Comparison of ENCODE assay signal across 27 mouse cellular contexts in the genomic region with DNA sequence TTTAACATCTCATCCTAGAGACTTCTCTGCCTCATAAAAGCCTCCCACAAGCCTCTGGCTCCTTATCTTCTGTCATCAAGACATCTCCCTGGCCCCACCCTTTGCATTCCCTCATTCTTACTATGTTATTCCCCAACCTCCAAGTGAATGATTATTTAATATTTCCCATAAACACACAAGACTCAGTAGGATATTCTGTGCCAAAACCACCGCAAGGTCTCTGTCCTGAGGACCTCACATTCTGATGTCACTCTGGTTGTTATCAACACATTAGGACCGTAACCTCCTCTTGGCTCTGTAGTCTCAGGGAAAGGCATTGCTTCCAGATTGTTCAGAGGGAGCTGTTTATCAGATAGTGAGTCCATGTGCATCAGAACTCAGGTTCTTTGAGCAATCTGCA.
"Had no signal": no experiment of that assay in that cellular context is flagged by ENCODE, and none has a peak within 500 bp of the region (broad histone marks: within the 10 kb centered on the region; RNA-seq: fewer than 3 reads in every experiment).

No protein-coding gene starts in this region.

- H3K9me3 ChIP-seq: heart, embryonic 13.5 days; heart, embryonic 15.5 days; hindbrain, embryonic 12.5 days; intestine, embryonic 15.5 days; limb, embryonic 10.5 days; limb, embryonic 12.5 days; liver, embryonic 13.5 days had no signal

- H3K27me3 ChIP-seq: heart, embryonic 15.5 days; hindbrain, embryonic 12.5 days; intestine, embryonic 15.5 days; limb, embryonic 12.5 days; liver, embryonic 13.5 days; liver, embryonic 15.5 days had no signal

- H3K27ac ChIP-seq: heart, embryonic 13.5 days; heart, embryonic 15.5 days; hindbrain, embryonic 12.5 days; hindbrain, embryonic 14.5 days; intestine, embryonic 15.5 days; kidney, postnatal 0 days; layer of hippocampus, adult 2 months; left cerebral cortex, adult 2 months; limb, embryonic 10.5 days; limb, embryonic 12.5 days; liver, embryonic 13.5 days; liver, embryonic 15.5 days had no signal

- H3K4me1 ChIP-seq: heart, embryonic 13.5 days; heart, embryonic 15.5 days; hindbrain, embryonic 12.5 days; intestine, embryonic 15.5 days; limb, embryonic 10.5 days; limb, embryonic 12.5 days; liver, embryonic 13.5 days; liver, embryonic 15.5 days had no signal

- DNase-seq: gastrocnemius, postnatal 14 days; gastrocnemius, postnatal 36 days; heart, adult 18-20 months; heart, postnatal 14 days; heart, postnatal 36 days; kidney, adult 18-20 months; kidney, adult 8-10 months; kidney, postnatal 14 days; kidney, postnatal 4 days; liver; liver, embryonic 13.5 days had no signal

- H3K4me3 ChIP-seq: heart, embryonic 13.5 days; heart, embryonic 15.5 days; hindbrain, embryonic 12.5 days; intestine, embryonic 15.5 days; layer of hippocampus, adult 2 months; left cerebral cortex, adult 2 months; limb, embryonic 10.5 days; limb, embryonic 12.5 days; liver, embryonic 13.5 days; liver, embryonic 15.5 days had no signal

- ATAC-seq: hindbrain, embryonic 16.5 days; inflammation-experienced regulatory T-cells, adult 6 months; intestine, embryonic 15.5 days; intestine, postnatal 0 days had no signal

- H3K9ac ChIP-seq: heart, embryonic 13.5 days; heart, embryonic 15.5 days; hindbrain, embryonic 12.5 days; hindbrain, embryonic 14.5 days; intestine, embryonic 15.5 days; limb, embryonic 12.5 days; liver, embryonic 13.5 days; liver, embryonic 15.5 days had no signal

- H3K36me3 ChIP-seq: heart, embryonic 13.5 days; heart, embryonic 15.5 days; hindbrain, embryonic 12.5 days; intestine, embryonic 15.5 days; limb, embryonic 10.5 days; limb, embryonic 12.5 days; liver, embryonic 13.5 days; liver, embryonic 15.5 days had no signal

- H3K4me2 ChIP-seq: heart, embryonic 11.5 days; heart, embryonic 13.5 days; heart, embryonic 15.5 days; hindbrain, embryonic 12.5 days; hindbrain, embryonic 14.5 days; intestine, embryonic 15.5 days; limb, embryonic 12.5 days; liver, embryonic 11.5 days; liver, embryonic 13.5 days; liver, embryonic 15.5 days had no signal
